Mouse (Mus musculus) left cerebral cortex, postnatal 10 days (tissue): ENCODE data around the gene Ly6g6f. TPM values are rescaled to one million over a fixed set of nuclear protein-coding genes. Genes with fewer than 3 reads are reported as not detected.
A peak's percentile ranks its signal among the peaks of the same experiment; 100 is the strongest.
"Not testable (repeated sequence)": the region's sequence is repeated elsewhere in the genome, so short reads cannot be mapped to it uniquely, and the experiment has no call there.

ENCODE experiments used
- DNase-seq, 2 experiments: peaks; one replicate each; pipeline ENCODE4 v3.0.0; 2021 to 2022; ENCODE audit warnings: low spot score in 2 of 2, mixed read lengths in 1 of 2; ENCODE audit errors: extremely low spot score in 1 of 2
- intact Hi-C: fragments of 180-260 bp; cut with DNase I; formaldehyde crosslinking; loops from one replicate; pipeline ENCODE4 v1.15.1; 2025
- total RNA-seq, 2 experiments: library from RNA; stranded (reverse); gene quantifications; 2 replicates each; pipeline ENCODE4 v1.2.3; 2021

The Ly6g6f gene
- not detected for total RNA-seq

- intact Hi-C loops = no loop called here
Measured at GRCm38 (mm10) chr17:35085208-35085865, at the start of gene Ly6g6f. Gene Ly6g6f (minus strand): TSS chr17:35085610.

GRCm38 (mm10) chr17:35134801-35135590 is 49.6 kb upstream of the Ly6g6f start, which contains the start of gene Bag6:
Gene Bag6 (plus strand): TSS chr17:35135178.
- DNase-seq = peak; percentile 92 to 96
- intact Hi-C loops = no loop called here

More at GRCm38 (mm10) chr17:35085208-35085865, at the start of gene Ly6g6f:
- DNase-seq = no peak

GRCm38 (mm10) chr17:35133517-35133916 is 48.1 kb upstream of the Ly6g6f start:
- no peak for DNase-seq
- intact Hi-C loops = no loop called here

GRCm38 (mm10) chr17:35132174-35132560 is 46.8 kb upstream of the Ly6g6f start:
- intact Hi-C loops = no loop called here
- no peak for DNase-seq

- DNase-seq = no peak
- intact Hi-C loops = no loop called here
Measured at GRCm38 (mm10) chr17:35131500-35132173, 46.2 kb upstream of the Ly6g6f start, which contains the start of gene Apom. Gene Apom (minus strand): TSS chr17:35132050.

GRCm38 (mm10) chr17:35131038-35131437 is 45.6 kb upstream of the Ly6g6f start:
- intact Hi-C loops = no loop called here
- no peak for DNase-seq

- intact Hi-C loops = no loop called here
- DNase-seq = no peak
Measured at GRCm38 (mm10) chr17:35128996-35129395, 43.6 kb upstream of the Ly6g6f start.

- DNase-seq = no peak
- intact Hi-C loops = no loop called here
Measured at GRCm38 (mm10) chr17:35127017-35127416, 41.6 kb upstream of the Ly6g6f start.

- peak; percentile 46 to 88 for DNase-seq
- intact Hi-C loops = no loop called here
Measured at GRCm38 (mm10) chr17:35126206-35126611, 40.8 kb upstream of the Ly6g6f start, which contains the start of gene D17H6S53E. Gene D17H6S53E (plus strand): TSS chr17:35126373.

- no peak for DNase-seq
- intact Hi-C loops = no loop called here
Measured at GRCm38 (mm10) chr17:35125578-35125977, 40.2 kb upstream of the Ly6g6f start.

GRCm38 (mm10) chr17:35125081-35125480 is 39.7 kb upstream of the Ly6g6f start:
- DNase-seq = no peak
- intact Hi-C loops = no loop called here

- DNase-seq, intact Hi-C loops: not testable (repeated sequence)
Measured at GRCm38 (mm10) chr17:35124261-35124896, 39.0 kb upstream of the Ly6g6f start.

GRCm38 (mm10) chr17:35123287-35123686 is 37.9 kb upstream of the Ly6g6f start:
- DNase-seq, intact Hi-C loops: not testable (repeated sequence)

- intact Hi-C loops = no loop called here
Measured at GRCm38 (mm10) chr17:35121871-35122303, 36.5 kb upstream of the Ly6g6f start, which contains the start of gene Csnk2b. Gene Csnk2b (minus strand): TSS chr17:35122053.

GRCm38 (mm10) chr17:35121143-35121799 is 35.9 kb upstream of the Ly6g6f start, which contains the start of gene Gpank1:
Gene Gpank1 (plus strand): TSS chr17:35121455.
- intact Hi-C loops = no loop called here

More at GRCm38 (mm10) chr17:35121871-35122303, 36.5 kb upstream of the Ly6g6f start, which contains the start of gene Csnk2b:
- peak; percentile 65 to 82 for DNase-seq

GRCm38 (mm10) chr17:35120745-35121142 is 35.3 kb upstream of the Ly6g6f start:
- intact Hi-C loops = no loop called here
- no peak for DNase-seq

More at GRCm38 (mm10) chr17:35121143-35121799, 35.9 kb upstream of the Ly6g6f start, which contains the start of gene Gpank1:
- peak; percentile 98 to 99 for DNase-seq

- no peak for DNase-seq
- intact Hi-C loops = loop anchor here (5.0 kb wide), 1 partner anchor 98 kb away; the partner anchor contains the start of gene Vwa7
Measured at GRCm38 (mm10) chr17:35115046-35116019, 29.9 kb upstream of the Ly6g6f start, which contains the start of gene Ly6g5b. Gene Ly6g5b (minus strand): TSS chr17:35115428.
